Mouse (Mus musculus): Measurements from ENCODE around the gene Tas2r106. TPM values are rescaled to one million over a fixed set of nuclear protein-coding genes. Genes with fewer than 3 reads are reported as not detected.

Gene Tas2r106
- total RNA-seq (2017): not detected in 2 replicates

- no peak for ATAC-seq (ENCODE audit: extremely low read depth, insufficient number of reproducible peaks, low FRiP score, poor library complexity, severe bottlenecking)
Observed at GRCm38 (mm10) chr6:131678786-131679185, at the start of gene Tas2r106. Gene Tas2r106, minus strand, starts transcription at chr6:131678886.

- no peak for ATAC-seq (ENCODE audit: extremely low read depth, insufficient number of reproducible peaks, low FRiP score, poor library complexity, severe bottlenecking)
Observed at GRCm38 (mm10) chr6:131712803-131713202, 34.1 kb upstream of the Tas2r106 start.

- ATAC-seq (ENCODE audit: extremely low read depth, insufficient number of reproducible peaks, low FRiP score, poor library complexity, severe bottlenecking): no peak
Observed at GRCm38 (mm10) chr6:131689963-131690362, 11.3 kb upstream of the Tas2r106 start, which contains the start of gene Tas2r114. Gene Tas2r114, minus strand, starts transcription at chr6:131690063.

GRCm38 (mm10) chr6:131687395-131687794 lies 8.7 kb upstream of the Tas2r106 start, which contains the start of gene Tas2r105:
Gene Tas2r105, minus strand, starts transcription at chr6:131687495.
- no peak for ATAC-seq (ENCODE audit: extremely low read depth, insufficient number of reproducible peaks, low FRiP score, poor library complexity, severe bottlenecking)

GRCm38 (mm10) chr6:131685644-131686043 lies 7.0 kb upstream of the Tas2r106 start, which contains the start of gene Tas2r104:
Gene Tas2r104, minus strand, starts transcription at chr6:131685744.
- no peak for ATAC-seq (ENCODE audit: extremely low read depth, insufficient number of reproducible peaks, low FRiP score, poor library complexity, severe bottlenecking)

- ATAC-seq (ENCODE audit: extremely low read depth, insufficient number of reproducible peaks, low FRiP score, poor library complexity, severe bottlenecking): no peak
Observed at GRCm38 (mm10) chr6:131660049-131660448, 18.6 kb downstream of the Tas2r106 start, which contains the start of gene Tas2r107. Gene Tas2r107, minus strand, starts transcription at chr6:131660149.

GRCm38 (mm10) chr6:131630812-131631211 lies 47.9 kb downstream of the Tas2r106 start, which contains the start of gene Tas2r130:
Gene Tas2r130, minus strand, starts transcription at chr6:131630912.
- ATAC-seq (ENCODE audit: extremely low read depth, insufficient number of reproducible peaks, low FRiP score, poor library complexity, severe bottlenecking): no peak

Other genes with a start within 250 kb of the Tas2r106 start
- not detected in 2 replicates for gene 5430401F13Rik, start 192.5 kb downstream of the Tas2r106 start, total RNA-seq (2017)
- gene Gm6619, start 192.5 kb downstream of the Tas2r106 start, total RNA-seq (2017): not detected in 2 replicates
- gene Tas2r130, start 48.0 kb downstream of the Tas2r106 start, total RNA-seq (2017): not detected in 2 replicates
- gene Tas2r107, start 18.7 kb downstream of the Tas2r106 start, total RNA-seq (2017): not detected in 2 replicates
- not detected in 2 replicates for gene Tas2r104, start 6.9 kb upstream of the Tas2r106 start, total RNA-seq (2017)
- not detected in 2 replicates for gene Tas2r105, start 8.6 kb upstream of the Tas2r106 start, total RNA-seq (2017)
- not detected in 2 replicates for gene Tas2r114, start 11.2 kb upstream of the Tas2r106 start, total RNA-seq (2017)

Data from neutrophil, adult 5-6 weeks (primary cell).